Mouse (Mus musculus) stomach, embryonic 16.5 days (tissue): ENCODE results near the gene Fmod. TPM values are rescaled to one million over a fixed set of nuclear protein-coding genes. Genes with fewer than 3 reads are reported as not detected.
A peak's percentile ranks its signal among the peaks of the same experiment; 100 is the strongest.

Source experiments
- ATAC-seq: fragments of 200-750 bp; cut with Nextera tagmentation; 2 replicates; pipeline ENCODE4 v1.8.0; 2017; ENCODE audit warnings: moderate number of reproducible peaks, moderate TSS enrichment; ENCODE audit not compliant: insufficient read depth, low FRiP score
- H3K27ac ChIP-seq: fragments of 300-500 bp; sonication (generic); 2 replicates; pipeline ENCODE4 v1.5.1; 2014; ENCODE audit warnings: low read length
- H3K27me3 ChIP-seq: fragments of 300-500 bp; sonication (generic); 2 replicates; pipeline ENCODE4 v1.6.1; 2014; ENCODE audit warnings: low read length, control low read depth, mixed read lengths; ENCODE audit not compliant: control insufficient read depth, insufficient read depth
- H3K36me3 ChIP-seq: fragments of 300-500 bp; sonication (generic); 2 replicates; pipeline ENCODE4 v1.6.1; 2014; ENCODE audit warnings: low read length; ENCODE audit not compliant: control insufficient read depth, insufficient read depth
- H3K4me1 ChIP-seq: fragments of 300-500 bp; sonication (generic); 2 replicates; pipeline ENCODE4 v1.6.1; 2014; ENCODE audit warnings: low read length, control low read depth, mixed read lengths; ENCODE audit not compliant: control insufficient read depth, insufficient read depth
- H3K4me2 ChIP-seq: fragments of 300-500 bp; sonication (generic); 2 replicates; pipeline ENCODE4 v1.6.1; 2014; ENCODE audit warnings: low read depth, low read length, mixed read lengths
- H3K4me3 ChIP-seq: fragments of 300-500 bp; sonication (generic); replicated peaks from 2 replicates; pipeline ENCODE4 v1.5.1; 2014; ENCODE audit warnings: mild to moderate bottlenecking, low read length
- H3K9ac ChIP-seq: fragments of 300-500 bp; sonication (generic); 2 replicates; pipeline ENCODE4 v1.6.1; 2014; ENCODE audit warnings: low read length
- H3K9me3 ChIP-seq: fragments of 300-500 bp; sonication (generic); replicated peaks from 2 replicates; pipeline ENCODE4 v1.6.1; 2016; ENCODE audit warnings: low read length, control low read depth; ENCODE audit not compliant: control insufficient read depth
- WGBS: fragments of 180-500 bp; shearing (Covaris S2); extraction: QIAGEN DNeasy Blood & Tissue Kit; methylation state at CpG from one replicate; pipeline ENCODE4 v1.1.7; 2014; 5-methylcytosine and 5-hydroxymethylcytosine counted together
- polyA plus RNA-seq: library from polyadenylated mRNA; unstranded; fragments of >200 nt; fragmentation: Nextera tagmentation; extraction: Ambion mirVana; gene quantifications from 2 replicates; pipeline ENCODE4 v1.2.1, GENCODE M21; 2015

Gene Fmod
- polyA plus RNA-seq, 1 experiment from 2014 or later = 12.3 TPM

DNA sequence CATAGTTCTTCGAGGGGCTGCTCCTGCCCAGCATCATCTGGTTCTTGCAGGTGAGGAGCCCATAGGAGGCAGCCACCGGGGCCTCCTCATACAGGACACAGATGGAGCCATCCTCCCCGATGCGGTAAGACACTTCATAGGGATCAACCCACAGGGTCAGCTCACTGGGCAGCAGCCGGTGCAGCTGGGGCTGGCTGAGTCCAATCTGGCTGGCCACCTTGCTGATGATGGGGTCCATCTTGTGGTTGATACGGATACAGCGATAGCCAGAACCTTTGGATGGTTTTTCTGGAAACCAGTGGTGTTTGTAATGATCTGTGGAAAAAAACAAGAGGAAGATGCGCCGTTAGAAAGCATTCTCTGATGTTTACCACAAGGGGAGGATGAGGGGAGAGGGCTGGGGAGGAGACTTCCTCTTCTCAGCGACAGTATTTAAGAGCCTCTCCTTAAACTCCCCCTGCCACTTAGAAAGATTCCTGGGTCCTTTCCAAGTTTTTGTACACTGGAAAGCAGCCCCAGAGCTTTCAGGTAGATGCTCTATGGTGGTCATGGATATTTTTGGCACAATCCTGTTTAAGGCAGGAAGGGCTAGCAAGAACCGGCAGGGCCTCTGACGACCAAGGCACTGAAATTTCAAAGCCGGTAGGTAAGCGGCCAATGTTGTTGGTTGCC lies 40.5 kb downstream of the Fmod start:
- H3K9me3 ChIP-seq = no peaks in the 10 kb centered on the region
- peaks cover 7% of the 10 kb centered on the region; the same call in 1 of the 2 replicates for H3K36me3 ChIP-seq
- whole genome bisulfite sequencing = 28% methylated on average over 14 of the region's 14 CpGs
- peak overlapping the region; percentile 86 for H3K27ac ChIP-seq
- H3K27me3 ChIP-seq = no peaks in the 10 kb centered on the region
- no peak for ATAC-seq
- H3K4me1 ChIP-seq = peaks cover 56% of the 10 kb centered on the region
- peak overlapping the region; percentile 90 for H3K9ac ChIP-seq
- peak overlapping the region; percentile 83 for H3K4me2 ChIP-seq
- peak overlapping the region; percentile 85 for H3K4me3 ChIP-seq

DNA sequence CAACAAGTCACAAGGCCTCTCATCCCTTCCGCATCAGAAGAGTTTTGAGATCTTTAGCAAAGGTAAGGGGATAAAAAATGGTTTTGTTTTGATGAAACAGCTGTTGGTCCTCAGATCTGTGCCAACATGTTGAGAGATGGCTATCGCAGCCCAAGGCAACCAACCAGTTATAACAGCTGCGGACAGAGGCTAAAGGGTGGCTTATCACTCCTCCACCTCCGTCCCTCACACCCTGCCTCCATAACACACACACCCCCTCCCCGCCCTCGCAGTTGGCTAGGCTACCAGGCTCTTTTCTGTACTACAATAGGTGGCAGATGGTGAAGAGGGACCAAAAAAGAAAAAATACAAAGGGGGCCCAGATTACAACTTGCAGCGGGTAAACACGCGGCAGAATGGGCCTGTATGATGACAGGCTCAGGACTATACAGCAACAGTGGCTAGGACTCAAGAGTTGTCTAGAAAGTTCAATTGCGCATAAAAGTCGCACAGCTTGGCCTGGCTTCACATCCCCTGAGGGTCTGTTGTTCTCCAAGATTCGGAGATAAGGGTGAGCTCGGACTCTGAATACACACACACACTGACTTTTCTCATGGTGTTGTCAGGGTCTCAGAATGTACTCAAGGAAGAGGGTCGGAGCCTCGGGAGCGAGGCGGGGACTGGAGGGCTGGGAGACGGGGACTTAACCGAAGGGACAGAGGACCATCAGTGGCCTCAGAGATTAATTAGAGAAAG lies 41.2 kb downstream of the Fmod start:
- WGBS = 6% methylated on average over 19 of the region's 19 CpGs
- Histone ChIP-seq H3K9ac (peak overlapping the region; percentile 90), H3K9me3 (no peaks in the 10 kb centered on the region), H3K4me3 (peak overlapping the region; percentile 85), H3K36me3 (peaks cover 7% of the 10 kb centered on the region; the same call in 1 of the 2 replicates), H3K27me3 (no peaks in the 10 kb centered on the region), H3K27ac (peak overlapping the region; percentile 86), H3K4me2 (peak overlapping the region; percentile 83), H3K4me1 (peaks cover 56% of the 10 kb centered on the region)
- ATAC-seq = peak; percentile 1; the same call in 1 of the 2 replicates

DNA sequence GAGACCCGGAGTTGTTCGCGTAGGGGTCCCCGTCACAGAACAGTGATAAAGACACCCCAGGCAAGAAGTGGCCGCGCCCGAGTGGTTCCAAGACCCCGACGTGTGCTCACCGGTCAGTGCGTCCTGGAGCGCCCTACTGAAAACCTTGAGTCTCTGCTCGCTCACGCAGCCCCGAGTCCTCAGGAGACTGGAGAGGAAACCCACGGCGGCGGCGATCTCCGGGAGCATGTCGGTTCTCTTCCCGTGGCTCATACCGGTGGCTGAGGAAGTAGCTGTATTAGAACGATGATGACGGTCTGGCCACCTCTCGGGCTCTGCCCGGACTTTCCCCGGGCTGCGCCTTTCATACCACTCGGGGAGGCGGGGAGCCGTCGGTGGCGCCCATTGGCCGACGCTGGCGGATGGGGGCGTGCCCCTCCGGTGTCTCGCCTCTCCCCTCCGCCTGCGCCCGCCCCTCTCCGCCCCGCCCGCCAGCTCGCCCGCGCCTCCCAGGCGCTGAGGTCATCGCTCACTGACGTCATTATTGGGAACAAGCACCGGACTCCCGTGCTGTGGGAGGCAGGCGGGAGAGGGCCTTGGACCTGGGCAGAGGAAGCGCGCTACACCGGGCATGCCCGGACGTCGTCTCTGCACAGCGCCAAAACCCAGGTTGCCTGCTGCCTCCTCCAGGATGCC lies 41.9 kb downstream of the Fmod start, which contains the start of gene Btg2:
Gene Btg2, minus strand, starts transcription at position 319 of the 675 bp plus-strand sequence.
- H3K36me3 ChIP-seq = peaks cover 7% of the 10 kb centered on the region; the same call in 1 of the 2 replicates
- H3K27me3 ChIP-seq = no peaks in the 10 kb centered on the region
- peak; percentile 96 for ATAC-seq
- H3K4me3 ChIP-seq = peak within 1 kb of the TSS; percentile 85
- H3K4me2 ChIP-seq = peak within 1 kb of the TSS; percentile 83
- H3K4me1 ChIP-seq = peaks cover 54% of the 10 kb centered on the region
- H3K9ac ChIP-seq = peak within 1 kb of the TSS; percentile 90
- peak within 1 kb of the TSS; percentile 93 for H3K27ac ChIP-seq
- H3K9me3 ChIP-seq = no peaks in the 10 kb centered on the region
- WGBS = under 1% methylated on average over 62 of the region's 62 CpGs

DNA sequence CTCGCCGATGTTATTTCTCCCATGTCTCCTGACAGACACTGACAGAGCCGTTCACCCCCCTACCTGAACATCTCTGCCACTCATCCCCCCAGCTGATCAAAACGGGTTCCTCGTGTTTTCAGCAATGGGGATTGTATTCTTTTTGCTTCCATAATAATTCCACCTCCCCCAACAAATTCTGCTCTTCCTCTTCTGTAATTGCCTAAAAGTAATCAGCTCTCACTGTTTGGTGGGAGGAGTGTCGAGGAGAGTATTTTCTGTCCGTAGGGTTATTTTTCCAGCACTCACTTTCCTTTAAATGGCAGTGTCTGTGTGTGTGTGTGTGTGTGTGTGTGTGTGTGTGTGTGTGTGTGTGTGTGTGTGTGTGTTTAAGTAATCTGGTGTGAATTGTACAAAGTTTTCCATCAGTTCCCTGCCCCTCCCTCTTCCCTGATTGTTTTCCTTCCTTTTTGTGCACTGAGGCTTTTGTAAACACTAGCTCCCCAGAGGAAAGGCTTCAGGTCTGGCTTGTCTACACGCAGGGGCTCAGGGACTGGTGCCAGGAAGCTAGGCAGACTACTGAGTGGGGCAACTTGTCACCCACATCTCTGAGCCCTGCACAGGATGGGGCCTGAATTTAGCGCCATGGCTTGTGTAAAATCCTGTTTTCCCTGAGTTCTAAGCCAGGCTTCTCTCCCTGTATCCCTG lies 42.6 kb downstream of the Fmod start:
- Histone ChIP-seq H3K9ac (peak overlapping the region; percentile 65), H3K9me3 (no peaks in the 10 kb centered on the region), H3K36me3 (peaks cover 7% of the 10 kb centered on the region; the same call in 1 of the 2 replicates), H3K4me2 (peak overlapping the region; percentile 61), H3K27me3 (no peaks in the 10 kb centered on the region), H3K4me3 (peak overlapping the region; percentile 85), H3K4me1 (peaks cover 52% of the 10 kb centered on the region), H3K27ac (peak overlapping the region; percentile 93)
- peak; percentile 14; the same call in 1 of the 2 replicates for ATAC-seq
- 4% methylated on average over 9 of the region's 9 CpGs for WGBS

- peak overlapping the region; percentile 65 for H3K9ac ChIP-seq
- no peak overlapping the region for H3K4me2 ChIP-seq
- peak overlapping the region; percentile 93; the same call in 1 of the 2 replicates for H3K27ac ChIP-seq
- H3K36me3 ChIP-seq = 0 out of 2 replicates have a peak, but pooled peaks cover 7% of the 10 kb centered on the region
- no peaks in the 10 kb centered on the region for H3K27me3 ChIP-seq
- H3K4me3 ChIP-seq = no peak overlapping the region
- H3K4me1 ChIP-seq = peaks cover 46% of the 10 kb centered on the region
- no peak for ATAC-seq
- no peaks in the 10 kb centered on the region for H3K9me3 ChIP-seq
- WGBS = 74% methylated on average over 4 of the region's 4 CpGs
These were observed 43.4 kb downstream of the Fmod start for GRCm38 (mm10) chr1:134080406-134080805.

GRCm38 (mm10) chr1:134080881-134081450 lies 43.9 kb downstream of the Fmod start:
- Histone ChIP-seq H3K27me3 (no peaks in the 10 kb centered on the region), H3K4me3 (no peak overlapping the region), H3K9ac (no peak overlapping the region), H3K9me3 (no peaks in the 10 kb centered on the region), H3K36me3 (0 out of 2 replicates have a peak, but pooled peaks cover 2% of the 10 kb centered on the region), H3K4me2 (no peak overlapping the region), H3K27ac (no peak overlapping the region), H3K4me1 (peaks cover 42% of the 10 kb centered on the region)
- ATAC-seq = no peak
- WGBS = 85% methylated on average over 5 of the region's 5 CpGs

GRCm38 (mm10) chr1:134082987-134083516 lies 46.0 kb downstream of the Fmod start:
- Histone ChIP-seq H3K9me3 (no peaks in the 10 kb centered on the region), H3K4me2 (no peak overlapping the region), H3K9ac (0 out of 2 replicates have a peak overlapping the region, but pooled peaks have one; percentile 28), H3K4me1 (peaks cover 35% of the 10 kb centered on the region), H3K36me3 (no peaks in the 10 kb centered on the region), H3K4me3 (no peak overlapping the region), H3K27me3 (no peaks in the 10 kb centered on the region), H3K27ac (peak overlapping the region; percentile 34)
- no peak for ATAC-seq
- WGBS = 50% methylated on average over 11 of the region's 11 CpGs

- WGBS = 75% methylated on average over 8 of the region's 8 CpGs
- peak overlapping the region; percentile 34; the same call in 1 of the 2 replicates for H3K27ac ChIP-seq
- H3K27me3 ChIP-seq = no peaks in the 10 kb centered on the region
- peaks cover 35% of the 10 kb centered on the region for H3K4me1 ChIP-seq
- no peak overlapping the region for H3K9ac ChIP-seq
- H3K4me2 ChIP-seq = no peak overlapping the region
- no peaks in the 10 kb centered on the region for H3K36me3 ChIP-seq
- H3K9me3 ChIP-seq = no peaks in the 10 kb centered on the region
- H3K4me3 ChIP-seq = no peak overlapping the region
- ATAC-seq = no peak
These were observed 46.6 kb downstream of the Fmod start for GRCm38 (mm10) chr1:134083676-134084075.
